13 mouse cellular contexts compared by ENCODE assay signal in the genomic region with DNA sequence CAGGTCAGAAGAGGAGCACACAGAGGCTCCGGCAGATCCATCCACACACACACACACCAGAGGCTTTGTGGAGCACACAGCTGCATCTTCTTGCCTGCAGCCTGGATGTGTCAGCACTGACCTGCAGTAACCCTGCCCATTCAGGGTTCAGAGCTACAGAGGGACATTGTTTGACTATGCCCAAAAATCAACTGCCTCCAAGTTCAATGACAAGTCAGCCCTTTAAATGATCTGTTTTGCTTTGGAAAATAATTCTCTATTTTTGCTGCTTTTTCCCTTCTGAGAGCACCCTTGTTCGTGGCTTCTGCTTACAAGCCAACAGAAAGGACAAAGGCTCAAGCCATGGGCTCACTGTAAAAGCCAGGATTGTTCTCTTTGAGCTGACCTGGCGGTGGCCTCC.
DNase-seq lines count a peak whose midpoint lies in the region; ATAC-seq lines count a peak whose summit lies in the region.
"Had no signal": no experiment of that assay in that cellular context is flagged by ENCODE, and none has a peak within 500 bp of the region (broad histone marks: within the 10 kb centered on the region; RNA-seq: fewer than 3 reads in every experiment).

No protein-coding gene starts in this region.

- intact Hi-C loops in left cerebral cortex, postnatal 36 days (cut with DNase I), result no loop called here

- DNase-seq in frontal cortex, postnatal 36 days (ENCODE audit: low spot score in 2 of 2), result no peak
- DNase-seq in left cerebral cortex, adult 9 months (ENCODE audit: low spot score in 2 of 2), result peak; percentile 53 to 59
- no peak for DNase-seq in left cerebral cortex, postnatal 36 days (ENCODE audit: low spot score in 2 of 2)
- DNase-seq in layer of hippocampus, adult 8-10 months (ENCODE audit: low spot score in 2 of 2), result peak; percentile 49 to 71
- DNase-seq in lung, postnatal 14 days, result peak; percentile 33
- DNase-seq in adrenal gland, postnatal 4 days (ENCODE audit: low spot score in 2 of 2), result no peak
- DNase-seq in heart, adult 11 months, result no peak
- DNase-seq: adrenal gland, adult 8-10 months; heart, adult 18-20 months; kidney, adult 18-20 months; kidney, postnatal 14 days had no signal

- ATAC-seq in frontal cortex, adult (ENCODE audit: low TSS enrichment), result peak; percentile 45
- ATAC-seq: midbrain, embryonic 16.5 days had no signal

Comparison
In these comparisons a context has a peak if more than half of its experiments do, and no peak if none do; other contexts are left out.
1. DNase-seq: peak in left cerebral cortex, adult 9 months (2 of 2), layer of hippocampus, adult 8-10 months (2 of 2) and lung, postnatal 14 days (single experiment); none in frontal cortex, postnatal 36 days (0 of 2), left cerebral cortex, postnatal 36 days (0 of 2), adrenal gland, postnatal 4 days (0 of 2) and heart, adult 11 months (single experiment).